Mouse (Mus musculus) erythroid progenitor cell, adult 5-6 weeks (primary cell): ENCODE results near the gene Taar7a. TPM values are rescaled to one million over a fixed set of nuclear protein-coding genes. Genes with fewer than 3 reads are reported as not detected.
A peak's percentile ranks its signal among the peaks of the same experiment; 100 is the strongest.

Source experiments
- ATAC-seq: replicated peaks from 2 replicates; pipeline ENCODE4 v1.8.0; 2016; ENCODE audit warnings: moderate number of reproducible peaks, mild to moderate bottlenecking, moderate TSS enrichment, inconsistent platforms; ENCODE audit not compliant: poor library complexity, low FRiP score, severe bottlenecking
- total RNA-seq, 2 experiments: library from RNA; stranded (forward) in 1 of 2; stranded (reverse) in 1 of 2; fragments of 150-400 nt in 1 of 2; fragments of 186-747, 209-891 nt in 1 of 2; gene quantifications; 2 replicates each; pipeline versions ENCODE4 v1.2.3 to v1.2.4; 2015 to 2017; ENCODE audit warnings: low replicate concordance in 2 of 2

The Taar7a gene
- total RNA-seq (2015; ENCODE audit: low replicate concordance) (not detected in 2 replicates), total RNA-seq (2017; ENCODE audit: low replicate concordance) (not detected in 2 replicates)

DNA sequence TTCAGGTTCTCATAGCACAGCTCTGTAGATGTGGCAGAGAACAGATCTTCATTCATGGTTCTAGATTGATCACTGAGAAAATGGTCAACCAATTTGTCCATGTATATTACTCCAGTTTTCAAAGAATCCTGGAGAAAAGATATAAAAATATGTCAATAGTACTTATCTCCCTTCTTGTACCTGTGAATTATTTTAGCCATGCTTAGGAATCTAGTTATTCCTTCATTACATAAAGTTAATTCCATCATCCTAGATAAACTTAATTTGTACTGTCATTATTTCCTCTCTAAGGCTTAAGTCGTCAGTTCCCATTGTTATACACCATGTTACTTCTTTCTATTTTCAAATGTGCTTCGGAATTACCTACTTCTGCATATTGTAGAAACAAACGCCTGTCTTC lies at the start of gene Taar7a:
Taar7a (minus strand) TSS at position 101 of the 400 bp plus-strand sequence.
- no peak for ATAC-seq

DNA sequence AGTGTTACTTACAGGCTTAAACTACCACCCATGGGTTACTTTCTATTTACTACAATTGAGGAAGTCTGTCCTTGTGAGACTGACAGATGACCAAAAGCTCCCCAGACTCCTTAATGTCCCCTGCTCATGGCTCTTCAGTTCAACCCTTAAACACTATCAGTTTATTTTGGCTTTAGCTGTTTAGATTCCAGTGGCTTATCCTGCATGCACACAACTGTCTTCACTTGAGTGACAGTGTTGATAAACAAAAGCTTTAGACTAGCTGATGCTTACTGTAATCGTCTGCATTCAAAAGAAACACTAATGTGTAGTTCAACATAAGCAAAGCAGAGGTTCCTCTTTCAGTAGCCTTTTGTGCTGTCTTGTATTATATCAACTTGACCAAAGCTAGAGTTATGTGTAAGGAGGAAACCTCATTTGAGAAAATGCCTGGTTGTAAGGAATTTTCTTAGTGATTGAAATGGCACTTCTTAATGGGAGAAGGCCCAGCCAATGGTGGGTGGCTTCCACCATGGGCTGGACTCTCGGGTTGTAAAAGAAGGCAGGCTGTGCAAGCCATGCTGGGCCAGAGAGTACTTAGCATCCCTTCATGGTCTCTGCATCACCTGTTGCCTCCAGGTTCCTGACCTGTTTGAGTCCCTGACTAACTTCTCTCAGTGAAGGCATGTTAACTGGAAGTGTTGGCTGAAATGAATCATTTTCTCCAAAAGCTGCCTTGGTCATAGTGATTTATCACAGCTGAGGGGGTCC lies 47.0 kb upstream of the Taar7a start:
- ATAC-seq: peak; percentile 89

DNA sequence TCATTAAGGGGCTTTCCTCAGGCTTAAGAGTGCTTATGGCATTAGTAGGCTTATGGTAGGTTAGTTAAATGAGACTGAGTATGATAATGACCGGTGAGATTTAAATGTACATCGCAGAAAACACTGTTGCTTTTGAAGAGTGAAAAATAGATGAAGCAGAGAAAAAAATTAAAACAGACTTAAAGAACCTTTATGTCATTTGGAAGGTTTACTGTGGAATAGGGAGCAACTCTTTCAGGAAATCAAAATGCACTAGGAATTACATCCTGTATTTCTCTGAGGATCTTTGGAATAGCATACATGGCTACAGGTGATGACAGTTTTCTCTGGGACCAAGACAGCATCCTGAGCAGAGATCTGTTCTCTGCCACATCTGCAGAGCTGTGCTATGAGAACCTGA lies 44.0 kb upstream of the Taar7a start, which contains the start of gene Taar7e:
Taar7e (plus strand) TSS at position 301 of the 400 bp plus-strand sequence.
- no peak for ATAC-seq

DNA sequence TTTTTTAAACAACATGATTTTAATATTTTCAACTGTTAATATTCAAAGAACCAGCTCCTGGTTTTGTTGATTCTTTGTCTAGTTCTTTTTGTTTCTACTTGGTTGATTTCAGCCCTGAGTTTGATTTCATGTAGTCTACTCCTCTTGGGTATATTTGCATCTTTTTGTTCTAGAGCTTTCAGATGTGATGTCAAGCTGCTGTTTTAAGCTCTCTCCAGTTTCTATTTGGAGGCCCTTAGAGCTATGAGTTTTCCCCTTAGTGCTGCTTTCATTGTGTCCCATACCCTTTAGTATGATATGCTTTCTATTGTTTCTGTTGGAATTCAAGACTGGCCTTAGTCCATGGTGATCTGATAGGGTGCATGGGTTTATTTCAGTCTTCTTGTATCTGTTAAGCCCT lies 38.1 kb upstream of the Taar7a start:
- ATAC-seq: no peak

DNA sequence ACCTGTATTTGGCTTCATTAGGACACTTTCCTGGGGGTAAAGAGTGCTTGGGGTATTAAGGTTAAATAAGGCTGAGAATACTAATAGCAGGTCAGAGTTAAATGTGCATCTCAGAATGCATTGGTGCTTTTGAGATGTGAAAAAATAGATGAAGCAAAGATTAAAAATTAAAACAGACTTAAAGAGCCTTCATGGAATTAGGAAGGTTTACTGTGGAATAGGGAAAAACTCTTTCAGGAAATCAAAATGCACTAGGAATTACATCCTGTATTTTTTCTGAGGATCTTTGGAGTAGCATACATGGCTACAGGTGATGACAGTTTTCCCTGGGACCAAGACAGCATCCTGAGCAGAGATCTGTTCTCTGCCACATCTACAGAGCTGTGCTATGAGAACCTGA lies 33.6 kb upstream of the Taar7a start, which contains the start of gene Taar7d:
Taar7d (plus strand) TSS at position 301 of the 400 bp plus-strand sequence.
- ATAC-seq: no peak

DNA sequence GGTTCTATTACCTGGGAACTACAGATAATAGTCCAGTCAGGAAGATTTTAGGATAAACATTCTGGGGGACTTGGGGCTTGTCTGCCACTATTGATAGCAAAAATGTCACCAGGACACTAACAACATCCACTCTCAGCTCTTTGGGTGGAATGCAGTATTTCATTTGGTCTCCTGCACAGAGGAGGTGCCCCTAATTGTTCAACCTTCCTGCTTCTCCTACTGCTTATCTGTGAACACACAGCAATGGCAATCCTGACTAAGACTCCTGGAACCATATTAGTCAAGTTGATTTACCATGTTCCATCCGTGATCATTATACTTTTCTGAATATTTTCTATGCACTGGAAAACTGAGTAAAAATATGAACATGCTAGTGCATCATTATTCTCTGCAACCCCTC lies 14.9 kb upstream of the Taar7a start:
- peak; percentile 61; the same call in 1 of the 2 replicates for ATAC-seq

DNA sequence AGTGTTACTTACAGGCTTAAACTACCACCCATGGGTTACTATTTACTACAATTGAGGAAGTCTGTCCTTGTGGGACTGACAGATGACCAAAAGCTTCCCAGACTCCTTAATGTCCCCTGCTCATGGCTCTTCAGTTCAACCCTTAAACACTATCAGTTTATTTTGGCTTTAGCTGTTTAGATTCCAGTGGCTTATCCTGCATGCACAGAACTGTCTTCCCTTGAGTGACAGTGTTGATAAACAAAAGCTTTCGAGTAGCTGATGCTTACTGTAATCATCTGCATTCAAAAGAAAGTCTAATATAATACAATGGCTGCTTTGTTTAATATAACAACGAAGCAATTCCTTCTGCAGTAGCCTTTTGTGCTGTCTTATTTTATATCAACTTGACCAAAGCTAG lies 13.8 kb upstream of the Taar7a start:
- ATAC-seq: peak; percentile 82

DNA sequence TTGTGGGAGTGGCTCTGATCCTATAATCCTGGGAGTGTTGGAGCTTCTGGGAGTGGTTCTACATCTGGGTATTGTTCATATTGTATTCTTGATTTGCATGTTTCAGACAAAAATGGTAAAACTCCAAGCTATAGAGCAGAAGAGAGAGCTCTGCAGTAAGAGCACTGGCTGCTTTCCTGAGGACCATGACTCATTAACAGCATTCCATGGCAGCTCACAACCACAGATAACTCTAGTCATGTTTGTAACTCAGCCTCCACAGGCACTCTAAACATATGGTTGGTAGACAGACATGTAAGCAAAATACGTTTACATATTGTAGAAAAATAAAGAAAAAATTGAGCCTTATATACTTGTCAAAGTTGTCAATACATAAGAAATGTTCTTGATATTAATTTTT lies 13.2 kb upstream of the Taar7a start:
- ATAC-seq: peak; percentile 56; the same call in 1 of the 2 replicates

DNA sequence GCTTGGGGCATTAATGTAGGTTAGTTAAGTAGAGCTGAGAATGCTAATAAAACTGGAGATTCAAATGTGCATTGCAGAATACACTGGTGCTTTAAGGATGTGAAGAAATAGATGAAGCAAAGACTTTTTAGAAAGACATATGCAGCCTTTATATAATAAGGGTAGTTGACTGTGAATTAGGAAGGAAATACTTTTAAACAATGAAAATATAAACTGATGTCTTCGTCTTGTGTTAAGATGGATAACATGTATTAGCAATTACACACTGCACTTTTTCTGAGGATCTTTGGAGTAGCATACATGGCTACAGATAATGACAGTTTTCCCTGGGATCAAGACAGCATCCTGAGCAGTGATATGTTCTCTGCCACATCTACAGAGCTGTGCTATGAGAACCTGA lies 6.4 kb upstream of the Taar7a start, which contains the start of gene Taar7b:
Taar7b (plus strand) TSS at position 301 of the 400 bp plus-strand sequence.
- ATAC-seq: no peak

DNA sequence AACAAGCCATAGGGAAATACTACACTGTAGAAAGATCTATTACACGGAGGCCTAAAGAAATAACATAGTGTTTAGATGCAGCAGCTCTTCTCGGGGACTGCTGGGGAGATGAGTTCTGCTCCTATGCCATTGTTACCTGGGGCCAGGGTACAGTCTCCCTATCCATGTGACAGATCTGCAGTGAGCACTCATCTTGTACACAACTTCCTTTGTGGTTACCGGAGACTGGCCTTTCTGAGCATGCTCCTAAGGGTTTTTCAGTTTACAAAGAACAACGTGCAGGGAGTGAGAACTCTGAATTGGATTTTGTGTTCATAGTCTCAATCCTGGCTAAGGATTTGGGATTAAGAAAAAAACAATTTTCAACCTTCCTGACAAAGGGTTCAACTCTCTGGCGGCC lies 6.9 kb downstream of the Taar7a start:
- no peak for ATAC-seq

DNA sequence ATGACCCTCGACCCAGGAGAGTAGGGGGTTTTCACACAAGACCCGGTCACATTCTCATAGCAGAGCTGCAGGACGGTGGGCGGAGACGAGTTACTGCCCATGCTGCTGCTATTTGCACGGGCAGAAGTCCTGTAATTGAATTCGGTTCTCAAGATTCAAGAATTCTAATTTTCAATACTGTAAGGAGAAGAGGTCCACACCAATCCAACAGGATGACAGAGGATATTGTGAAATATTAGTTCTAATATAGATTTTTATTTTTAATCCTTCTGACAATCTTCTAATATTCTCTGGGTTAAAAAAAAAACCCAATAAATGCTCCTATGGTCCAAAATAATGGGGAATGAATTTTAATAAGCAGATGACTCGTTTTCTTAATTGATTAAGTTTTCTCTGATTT lies 7.7 kb downstream of the Taar7a start, which contains the start of gene Taar6:
Taar6 (minus strand) TSS at position 101 of the 400 bp plus-strand sequence.
- ATAC-seq: no peak

DNA sequence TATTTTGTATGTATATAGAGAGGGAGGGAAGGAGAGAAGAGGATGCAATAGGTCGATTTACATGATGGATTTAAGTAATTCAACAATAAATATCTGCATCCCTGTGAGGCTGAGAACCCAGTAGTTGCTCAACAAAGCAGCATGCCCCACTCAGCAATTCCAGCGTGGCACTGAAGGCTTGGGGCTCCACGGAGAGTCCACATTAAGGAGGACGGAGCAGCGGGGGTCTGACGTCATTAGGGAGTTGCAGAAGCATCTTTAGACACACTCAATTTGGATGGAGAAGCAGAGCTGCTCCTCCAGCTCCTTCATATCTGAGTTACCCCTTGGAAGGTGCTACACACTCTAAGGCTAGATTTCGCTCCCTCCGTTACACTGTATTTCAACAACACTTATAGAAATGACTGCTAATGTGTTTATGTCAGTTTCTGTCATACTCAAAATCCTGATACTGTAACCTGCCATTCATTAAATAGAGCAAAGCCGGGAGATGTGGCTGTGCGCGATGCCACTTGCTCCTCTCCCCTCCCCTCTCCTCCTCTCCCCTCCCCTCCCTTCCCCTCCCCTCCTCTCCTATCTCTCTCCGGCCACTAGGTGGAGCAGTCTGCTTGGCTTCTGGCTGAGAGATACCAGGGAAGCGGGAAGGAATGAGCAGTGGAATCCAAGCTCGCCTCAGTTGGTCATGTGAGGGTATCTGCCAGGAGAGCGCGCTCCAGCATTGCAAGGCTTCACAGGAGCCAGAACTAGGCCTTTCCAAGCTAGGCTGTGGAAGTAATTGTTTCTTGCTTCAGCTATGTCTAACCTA lies 14.2 kb downstream of the Taar7a start:
- peak; percentile 61 for ATAC-seq

DNA sequence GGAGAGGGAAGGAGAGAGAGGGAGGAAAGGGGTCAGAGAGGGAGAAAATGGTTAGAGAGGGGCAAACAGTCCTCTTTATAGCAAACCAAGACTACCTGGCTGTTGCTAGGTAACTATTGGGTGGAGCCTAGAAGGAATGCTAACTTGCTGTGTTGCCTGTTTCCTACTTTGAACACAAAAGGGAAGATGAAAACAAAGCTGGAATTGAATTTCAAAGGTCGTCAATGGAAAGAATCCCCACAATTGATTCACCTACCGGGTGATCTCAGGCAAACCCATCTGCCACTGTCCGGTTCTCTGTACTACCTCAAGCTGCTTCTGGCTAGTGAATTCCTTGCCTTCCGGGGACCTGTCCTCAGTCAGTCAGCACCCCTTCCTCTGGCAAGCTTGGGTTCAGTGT lies 15.3 kb downstream of the Taar7a start:
- ATAC-seq: no peak

DNA sequence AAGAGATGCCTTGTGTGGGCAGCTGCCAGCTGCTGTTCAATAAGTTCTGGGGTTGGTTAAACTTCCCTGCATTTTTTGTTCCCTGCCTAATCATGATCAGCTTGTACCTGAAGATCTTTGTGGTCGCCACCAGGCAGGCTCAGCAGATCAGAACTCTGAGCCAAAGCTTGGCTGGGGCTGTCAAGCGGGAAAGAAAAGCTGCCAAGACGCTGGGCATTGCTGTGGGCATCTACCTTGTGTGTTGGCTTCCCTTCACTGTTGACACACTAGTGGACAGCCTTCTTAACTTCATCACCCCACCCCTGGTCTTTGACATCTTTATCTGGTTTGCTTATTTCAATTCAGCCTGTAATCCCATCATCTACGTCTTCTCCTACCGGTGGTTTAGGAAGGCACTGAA lies 22.0 kb downstream of the Taar7a start:
- ATAC-seq: no peak

DNA sequence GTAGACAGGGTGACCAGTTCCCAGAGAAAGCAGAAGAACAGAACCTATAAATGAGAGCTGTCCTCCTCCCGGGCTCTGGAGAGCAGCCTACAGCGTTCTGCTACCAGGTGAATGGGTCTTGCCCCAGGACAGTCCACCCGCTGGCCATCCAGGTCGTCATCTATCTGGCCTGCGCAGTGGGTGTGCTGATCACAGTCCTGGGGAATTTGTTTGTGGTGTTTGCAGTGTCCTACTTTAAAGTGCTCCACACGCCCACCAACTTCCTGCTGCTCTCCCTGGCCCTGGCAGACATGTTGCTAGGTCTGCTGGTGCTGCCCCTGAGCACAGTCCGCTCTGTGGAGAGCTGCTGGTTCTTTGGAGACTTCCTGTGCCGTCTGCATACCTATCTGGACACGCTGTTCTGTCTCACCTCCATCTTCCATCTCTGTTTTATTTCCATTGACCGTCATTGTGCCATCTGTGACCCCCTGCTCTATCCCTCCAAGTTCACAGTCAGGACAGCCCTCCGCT lies 22.6 kb downstream of the Taar7a start, which contains the start of gene Taar5:
Taar5 (plus strand) TSS at position 51 of the 510 bp plus-strand sequence.
- ATAC-seq: no peak

DNA sequence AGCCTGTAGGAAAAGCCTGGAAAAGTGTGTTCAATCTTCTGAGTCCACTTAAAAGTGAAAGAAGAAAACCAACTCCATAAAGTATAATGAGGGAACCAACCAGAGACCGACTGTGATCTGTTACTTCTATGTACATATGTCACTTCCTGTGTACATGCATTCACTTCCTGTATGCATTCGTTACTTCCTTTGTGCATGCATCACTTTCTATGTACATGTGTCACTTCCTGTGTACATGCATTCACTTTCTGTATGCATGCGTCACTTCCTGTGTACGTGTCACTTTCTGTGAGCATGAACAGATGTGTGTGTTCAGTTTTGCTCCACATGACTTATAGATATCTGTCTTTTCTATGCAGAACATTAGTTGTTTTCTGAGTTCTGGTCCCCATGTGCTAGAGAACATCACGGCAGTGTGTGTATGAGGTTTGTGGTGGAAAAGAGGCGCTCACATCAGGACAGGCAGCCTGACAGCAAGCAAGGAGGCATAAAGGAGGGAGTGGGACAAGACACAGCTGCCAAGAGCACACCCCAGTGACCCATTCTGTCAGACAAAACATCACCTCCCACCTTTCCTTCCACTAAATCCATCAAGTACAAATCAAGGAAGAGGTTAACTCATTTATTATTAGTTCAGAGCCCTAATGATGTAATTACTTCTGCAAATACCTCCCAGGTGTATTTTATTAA lies 28.2 kb downstream of the Taar7a start:
- ATAC-seq: no peak

DNA sequence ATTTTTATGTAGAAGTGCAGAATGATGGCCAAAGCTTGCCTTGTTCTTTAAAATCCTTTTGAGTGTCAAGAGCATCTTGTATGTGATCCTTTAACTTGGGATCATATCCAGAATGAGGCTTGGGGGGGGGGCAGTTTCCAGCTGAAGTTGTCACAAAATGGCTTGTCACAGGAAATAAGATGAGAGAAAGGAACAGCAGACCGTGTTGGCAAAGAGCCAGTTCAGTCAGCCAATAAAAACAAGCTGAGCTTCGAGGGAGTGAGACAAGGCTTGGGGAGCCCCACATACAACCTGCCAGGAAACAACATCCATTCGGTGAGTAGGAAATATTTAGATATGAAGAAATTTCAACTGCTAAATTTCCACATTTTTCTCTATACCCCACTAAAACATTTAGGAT lies 29.8 kb downstream of the Taar7a start:
- no peak for ATAC-seq

DNA sequence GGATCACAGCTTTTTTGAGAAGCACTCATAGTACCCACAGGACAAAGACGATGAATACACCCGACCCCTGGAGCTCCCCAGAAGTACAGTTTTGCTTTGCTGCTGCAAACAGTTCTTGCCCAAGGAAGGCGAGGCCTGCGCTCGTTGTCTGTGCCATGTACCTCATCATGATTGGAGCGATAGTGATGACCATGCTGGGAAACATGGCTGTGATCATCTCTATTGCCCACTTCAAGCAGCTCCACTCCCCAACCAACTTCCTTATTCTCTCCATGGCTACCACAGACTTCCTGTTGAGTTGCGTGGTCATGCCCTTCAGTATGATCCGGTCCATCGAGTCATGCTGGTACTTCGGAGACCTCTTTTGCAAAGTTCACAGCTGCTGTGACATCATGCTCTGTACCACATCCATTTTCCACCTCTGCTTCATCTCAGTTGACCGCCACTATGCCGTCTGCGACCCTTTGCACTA lies 32.8 kb downstream of the Taar7a start, which contains the start of gene Taar4:
Taar4 (plus strand) TSS at position 51 of the 472 bp plus-strand sequence.
- ATAC-seq: no peak

DNA sequence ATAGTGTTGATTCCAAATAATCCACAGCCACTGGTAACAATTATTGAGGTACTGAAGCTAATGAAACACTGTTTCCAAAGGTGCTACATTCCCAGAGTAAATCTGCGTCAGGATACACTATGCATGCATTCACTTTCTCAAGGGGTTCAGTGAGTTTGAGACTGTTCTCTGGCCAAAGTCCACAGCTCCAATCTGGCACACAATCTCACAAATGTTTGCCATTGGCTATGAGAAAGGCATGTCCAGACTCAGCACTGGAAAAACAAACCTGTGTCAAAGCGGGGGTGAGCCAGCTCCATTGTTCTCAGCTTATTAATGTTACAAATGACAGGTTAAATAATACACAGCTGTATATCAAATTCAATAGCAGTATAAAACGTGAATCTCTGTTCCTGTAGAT lies 34.2 kb downstream of the Taar7a start:
- ATAC-seq: no peak

DNA sequence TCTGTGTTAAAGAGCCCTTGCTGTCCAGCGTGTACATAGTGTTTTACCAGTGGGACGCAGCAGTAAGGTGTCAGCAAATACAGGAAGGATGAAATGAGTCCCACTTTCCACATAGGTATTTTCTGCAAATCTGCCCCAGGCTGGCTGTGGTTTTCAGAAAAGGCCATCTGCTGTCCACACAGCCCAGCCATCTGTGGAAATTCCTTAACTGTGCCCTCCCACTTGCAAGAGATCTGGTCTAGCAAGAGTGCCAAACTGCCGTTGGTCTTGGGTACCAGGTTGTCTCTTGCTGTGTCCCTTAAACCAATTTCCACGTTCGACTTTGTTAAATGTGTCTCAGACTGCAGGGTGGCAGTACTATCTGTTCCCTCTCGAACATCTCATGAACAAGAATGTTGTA lies 41.6 kb downstream of the Taar7a start:
- ATAC-seq: no peak
